Mouse (Mus musculus): Measurements from ENCODE around the gene Arhgap25. TPM values are rescaled to one million over a fixed set of nuclear protein-coding genes. Genes with fewer than 3 reads are reported as not detected.
"Not testable (repeated sequence)": the region's sequence is repeated elsewhere in the genome, so short reads cannot be mapped to it uniquely, and the experiment has no call there.

Arhgap25 gene
- polyA plus RNA-seq (2014; fragmentation: Nextera tagmentation; extraction: Ambion mirVana): 2.5 and 2.6 TPM in 2 replicates

DNA sequence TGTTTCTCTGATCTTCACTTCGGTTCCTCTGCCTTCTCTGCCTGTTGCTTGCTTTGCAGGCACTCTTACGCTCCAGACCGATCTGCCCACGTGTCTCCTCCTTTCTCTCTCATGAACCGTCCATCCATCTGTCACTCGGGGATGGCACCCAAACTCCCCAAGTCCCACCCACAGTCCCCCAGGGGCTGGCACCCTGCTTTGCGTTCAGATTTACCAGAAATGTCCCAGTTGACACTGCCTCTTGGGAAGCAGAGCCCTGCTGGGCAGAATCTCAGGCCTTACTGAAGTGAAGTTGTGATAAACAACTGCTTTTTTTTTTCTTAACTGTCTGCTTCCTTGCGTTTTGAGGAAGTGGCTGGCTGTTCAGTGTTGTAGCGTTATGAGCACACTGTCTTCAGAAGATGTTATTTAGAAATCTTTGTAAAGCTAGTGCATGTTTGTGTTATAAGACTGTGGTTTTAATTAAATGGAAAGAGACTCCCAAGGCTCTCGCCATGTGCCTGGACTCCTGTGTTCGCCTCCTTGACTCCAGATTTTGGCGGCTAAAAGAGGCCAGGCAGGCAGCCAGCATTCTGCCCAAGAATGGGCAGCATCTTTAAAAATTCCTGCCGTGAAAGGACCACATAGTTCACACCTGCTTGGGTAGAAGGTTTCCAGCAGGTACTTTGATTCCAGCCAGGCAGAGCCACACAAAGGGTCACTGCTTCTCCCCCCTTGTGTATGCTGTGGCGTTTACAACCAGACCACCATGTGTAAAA is at the start of gene Arhgap25:
TSS of gene Arhgap25 (minus strand) at position 307 of the 758 bp plus-strand sequence.
- H3K4me3 ChIP-seq (ENCODE audit: low read depth, low read length): no peak within 1 kb of the TSS
- H3K4me1 ChIP-seq (ENCODE audit: control insufficient read depth, insufficient read depth, low read length): no peaks in the 10 kb centered on the region
- whole genome bisulfite sequencing: 61% methylated on average over 14 of the region's 14 CpGs
- no peaks in the 10 kb centered on the region for H3K9me3 ChIP-seq (ENCODE audit: control insufficient read depth, low read length)
- no peak for DNase-seq (ENCODE audit: low spot score)
- no peak within 1 kb of the TSS for H3K4me2 ChIP-seq (ENCODE audit: low read depth, severe bottlenecking)
- no peaks in the 10 kb centered on the region for H3K36me3 ChIP-seq (ENCODE audit: control insufficient read depth, insufficient read depth, low read length)
- H3K9ac ChIP-seq (ENCODE audit: low read length): no peak within 1 kb of the TSS
- no peak for ATAC-seq (ENCODE audit: insufficient number of reproducible peaks, low FRiP score, low TSS enrichment, low read depth)
- H3K27ac ChIP-seq (replicated peaks; ENCODE audit: low read depth, low read length): no peak within 1 kb of the TSS
- no peaks in the 10 kb centered on the region for H3K27me3 ChIP-seq (ENCODE audit: control insufficient read depth, insufficient read depth, low read length)

DNA sequence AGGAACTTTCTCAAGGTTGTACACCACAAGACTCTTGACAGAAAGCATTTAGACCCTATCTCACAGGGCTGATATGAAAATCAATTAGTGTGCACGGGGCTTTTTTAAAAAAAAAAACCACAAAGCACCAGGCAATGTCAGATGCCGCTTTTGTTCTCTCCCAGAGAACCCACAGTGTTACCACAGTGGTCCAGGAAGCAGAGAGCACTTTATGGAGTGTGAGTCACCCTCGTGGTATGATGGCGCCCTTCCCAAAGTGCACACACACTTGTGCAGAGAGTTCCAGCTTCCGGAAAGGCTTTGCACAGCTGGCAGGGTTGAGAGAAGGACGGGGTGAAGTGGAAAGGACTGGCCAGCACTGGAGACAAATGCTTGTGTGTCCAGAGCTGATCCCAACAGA is 49.4 kb upstream of the Arhgap25 start:
- H3K36me3 ChIP-seq (ENCODE audit: control insufficient read depth, insufficient read depth, low read length): no peaks in the 10 kb centered on the region
- H3K9ac ChIP-seq (ENCODE audit: low read length): no peak overlapping the region
- H3K9me3 ChIP-seq (ENCODE audit: control insufficient read depth, low read length): no peaks in the 10 kb centered on the region
- no peak for ATAC-seq (ENCODE audit: insufficient number of reproducible peaks, low FRiP score, low TSS enrichment, low read depth)
- no peak overlapping the region for H3K27ac ChIP-seq (replicated peaks; ENCODE audit: low read depth, low read length)
- WGBS: 82% methylated on average over 6 of the region's 6 CpGs
- no peaks in the 10 kb centered on the region for H3K27me3 ChIP-seq (ENCODE audit: control insufficient read depth, insufficient read depth, low read length)
- no peak overlapping the region for H3K4me2 ChIP-seq (ENCODE audit: low read depth, severe bottlenecking)
- DNase-seq (ENCODE audit: low spot score): no peak
- no peak overlapping the region for H3K4me3 ChIP-seq (ENCODE audit: low read depth, low read length)
- H3K4me1 ChIP-seq (ENCODE audit: control insufficient read depth, insufficient read depth, low read length): no peaks in the 10 kb centered on the region

DNA sequence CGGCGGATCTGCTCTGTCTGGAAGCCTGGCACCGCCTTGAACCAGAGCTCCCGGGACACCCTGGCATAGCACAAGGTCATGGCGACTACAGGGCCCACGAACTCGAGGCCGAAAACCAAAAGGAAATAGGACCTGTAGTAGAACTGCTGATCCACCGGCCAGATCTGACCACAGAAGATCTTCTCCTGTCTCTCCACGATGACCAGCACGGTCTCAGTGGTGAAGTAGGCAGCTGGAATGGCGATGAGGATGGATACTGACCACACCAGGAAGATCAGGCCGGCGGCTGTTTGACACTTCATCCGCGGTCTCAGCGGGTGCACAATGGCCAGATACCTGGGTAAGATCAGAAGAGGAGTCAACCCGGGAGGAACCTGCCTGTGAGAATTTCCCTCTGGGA is 48.5 kb upstream of the Arhgap25 start:
- H3K4me3 ChIP-seq (ENCODE audit: low read depth, low read length): no peak overlapping the region
- H3K4me1 ChIP-seq (ENCODE audit: control insufficient read depth, insufficient read depth, low read length): no peaks in the 10 kb centered on the region
- H3K27me3 ChIP-seq (ENCODE audit: control insufficient read depth, insufficient read depth, low read length): no peaks in the 10 kb centered on the region
- no peaks in the 10 kb centered on the region for H3K36me3 ChIP-seq (ENCODE audit: control insufficient read depth, insufficient read depth, low read length)
- ATAC-seq (ENCODE audit: insufficient number of reproducible peaks, low FRiP score, low TSS enrichment, low read depth) (no peak), DNase-seq (ENCODE audit: low spot score) (no peak)
- no peaks in the 10 kb centered on the region for H3K9me3 ChIP-seq (ENCODE audit: control insufficient read depth, low read length)
- WGBS: 87% methylated on average over 18 of the region's 18 CpGs
- no peak overlapping the region for H3K27ac ChIP-seq (replicated peaks; ENCODE audit: low read depth, low read length)
- H3K4me2 ChIP-seq (ENCODE audit: low read depth, severe bottlenecking): no peak overlapping the region
- no peak overlapping the region for H3K9ac ChIP-seq (ENCODE audit: low read length)

DNA sequence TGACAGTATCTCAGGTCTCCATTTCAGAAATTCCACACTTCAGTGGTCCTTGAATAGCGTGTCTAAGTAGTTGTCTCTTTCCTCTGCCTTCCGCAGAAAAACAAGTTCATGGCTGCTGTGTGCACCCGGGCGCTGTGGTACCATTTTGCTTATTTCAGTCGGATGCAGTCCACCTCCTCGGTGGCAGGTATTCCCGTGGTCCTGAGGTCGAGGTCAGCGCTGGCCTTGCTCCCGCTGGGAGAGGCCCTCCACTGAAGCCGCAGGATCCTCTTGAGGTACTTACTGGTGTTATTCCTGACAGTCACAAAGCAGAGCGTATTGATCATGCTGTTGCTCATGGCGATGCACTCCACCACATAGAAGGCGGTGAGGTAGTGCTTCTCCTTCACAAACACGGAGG is 48.0 kb upstream of the Arhgap25 start:
- WGBS: 87% methylated on average over 15 of the region's 15 CpGs
- no peak for DNase-seq (ENCODE audit: low spot score)
- Histone ChIP-seq H3K9me3 (ENCODE audit: control insufficient read depth, low read length) (no peaks in the 10 kb centered on the region), H3K4me2 (ENCODE audit: low read depth, severe bottlenecking) (no peak overlapping the region), H3K4me1 (ENCODE audit: control insufficient read depth, insufficient read depth, low read length) (no peaks in the 10 kb centered on the region), H3K9ac (ENCODE audit: low read length) (no peak overlapping the region), H3K27me3 (ENCODE audit: control insufficient read depth, insufficient read depth, low read length) (no peaks in the 10 kb centered on the region), H3K4me3 (ENCODE audit: low read depth, low read length) (no peak overlapping the region), H3K36me3 (ENCODE audit: control insufficient read depth, insufficient read depth, low read length) (no peaks in the 10 kb centered on the region), H3K27ac (replicated peaks; ENCODE audit: low read depth, low read length) (no peak overlapping the region)
- no peak for ATAC-seq (ENCODE audit: insufficient number of reproducible peaks, low FRiP score, low TSS enrichment, low read depth)

DNA sequence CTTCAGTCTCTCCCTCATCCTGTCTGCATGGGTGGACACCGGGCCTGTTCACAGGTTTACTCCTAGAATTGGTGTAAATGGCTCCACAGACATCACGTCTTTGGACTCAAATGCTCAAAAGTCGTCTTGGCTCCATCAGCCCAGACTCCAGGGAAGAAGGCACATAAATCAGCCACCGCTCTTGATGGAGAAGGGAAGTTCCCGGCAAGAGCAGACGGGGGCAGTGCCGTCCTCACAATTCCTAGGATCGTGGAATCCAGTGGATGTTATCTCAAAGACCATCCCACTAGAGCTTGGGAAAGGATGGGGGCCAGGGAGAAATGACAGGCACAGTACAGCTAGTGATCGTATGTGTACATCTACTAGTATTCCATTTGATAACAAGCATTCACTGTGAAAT is 45.2 kb upstream of the Arhgap25 start:
- H3K27ac ChIP-seq (replicated peaks; ENCODE audit: low read depth, low read length): no peak overlapping the region
- H3K4me1 ChIP-seq (ENCODE audit: control insufficient read depth, insufficient read depth, low read length): no peaks in the 10 kb centered on the region
- DNase-seq (ENCODE audit: low spot score) (no peak), ATAC-seq (ENCODE audit: insufficient number of reproducible peaks, low FRiP score, low TSS enrichment, low read depth) (no peak)
- no peaks in the 10 kb centered on the region for H3K9me3 ChIP-seq (ENCODE audit: control insufficient read depth, low read length)
- H3K4me2 ChIP-seq (ENCODE audit: low read depth, severe bottlenecking): no peak overlapping the region
- WGBS: 33% methylated on average over 9 of the region's 9 CpGs
- no peaks in the 10 kb centered on the region for H3K27me3 ChIP-seq (ENCODE audit: control insufficient read depth, insufficient read depth, low read length)
- H3K36me3 ChIP-seq (ENCODE audit: control insufficient read depth, insufficient read depth, low read length): no peaks in the 10 kb centered on the region
- H3K4me3 ChIP-seq (ENCODE audit: low read depth, low read length): no peak overlapping the region
- no peak overlapping the region for H3K9ac ChIP-seq (ENCODE audit: low read length)

DNA sequence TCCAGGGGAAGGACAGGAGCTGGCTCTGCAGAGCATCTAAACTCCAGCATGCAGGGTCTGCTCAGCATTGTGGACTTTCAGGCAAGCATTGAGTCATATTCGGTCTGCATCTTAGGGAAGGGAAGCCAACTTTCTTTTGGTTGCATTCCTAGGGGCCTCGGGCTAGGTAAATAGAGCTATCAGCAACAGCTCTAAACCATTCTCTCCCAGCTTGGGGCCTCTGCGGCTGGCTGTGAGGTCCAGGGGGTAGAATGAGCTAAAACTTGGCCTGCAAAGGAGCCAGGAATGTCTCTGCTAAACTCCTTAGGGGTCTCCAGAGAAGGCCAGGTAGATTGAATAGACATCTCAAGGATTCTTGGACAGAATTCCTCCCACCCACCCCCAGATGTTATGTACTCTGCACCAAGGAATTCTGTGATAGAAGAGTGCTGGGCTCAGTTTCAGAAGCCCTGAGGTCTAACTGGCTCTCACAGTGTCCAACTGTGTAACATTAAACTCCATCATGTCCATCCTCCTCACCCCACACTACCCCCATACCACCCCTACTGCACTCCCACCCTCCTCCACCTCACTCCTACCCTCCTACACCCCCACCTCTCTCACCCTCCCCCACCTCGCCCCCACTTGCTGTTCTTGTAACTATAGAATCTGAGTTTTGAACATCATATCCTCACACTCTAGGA is 43.7 kb upstream of the Arhgap25 start:
- ATAC-seq (ENCODE audit: insufficient number of reproducible peaks, low FRiP score, low TSS enrichment, low read depth) (no peak), DNase-seq (ENCODE audit: low spot score) (no peak)
- Histone ChIP-seq H3K9me3 (ENCODE audit: control insufficient read depth, low read length) (no peaks in the 10 kb centered on the region), H3K4me2 (ENCODE audit: low read depth, severe bottlenecking) (no peak overlapping the region), H3K9ac (ENCODE audit: low read length) (no peak overlapping the region), H3K36me3 (ENCODE audit: control insufficient read depth, insufficient read depth, low read length) (no peaks in the 10 kb centered on the region), H3K4me1 (ENCODE audit: control insufficient read depth, insufficient read depth, low read length) (no peaks in the 10 kb centered on the region), H3K27me3 (ENCODE audit: control insufficient read depth, insufficient read depth, low read length) (no peaks in the 10 kb centered on the region), H3K27ac (replicated peaks; ENCODE audit: low read depth, low read length) (no peak overlapping the region), H3K4me3 (ENCODE audit: low read depth, low read length) (no peak overlapping the region)
- WGBS: 39% methylated on average over 4 of the region's 4 CpGs

DNA sequence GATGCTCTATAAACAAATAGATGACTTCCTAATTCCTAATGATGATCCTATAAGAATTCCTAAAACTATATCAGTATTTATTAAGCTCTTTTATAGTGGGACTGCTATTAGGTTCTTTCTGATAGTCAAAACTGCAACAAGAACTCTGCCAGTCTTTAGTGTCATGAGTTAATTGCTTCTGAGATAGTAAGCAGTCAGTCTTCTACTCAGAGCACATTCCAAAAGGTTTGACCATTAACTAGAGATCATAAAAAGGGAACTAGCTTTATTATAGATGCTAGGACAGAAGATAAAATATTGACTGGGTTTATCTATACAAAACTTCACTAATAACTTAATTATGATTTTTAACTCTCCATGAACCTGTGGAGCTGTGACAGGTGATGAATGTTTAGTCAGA is 38.8 kb upstream of the Arhgap25 start:
- not testable (repeated sequence) for H3K4me1 ChIP-seq (ENCODE audit: control insufficient read depth, insufficient read depth, low read length); H3K27ac ChIP-seq (replicated peaks; ENCODE audit: low read depth, low read length); DNase-seq (ENCODE audit: low spot score); H3K36me3 ChIP-seq (ENCODE audit: control insufficient read depth, insufficient read depth, low read length); H3K4me3 ChIP-seq (ENCODE audit: low read depth, low read length); H3K9me3 ChIP-seq (ENCODE audit: control insufficient read depth, low read length); H3K9ac ChIP-seq (ENCODE audit: low read length); H3K4me2 ChIP-seq (ENCODE audit: low read depth, severe bottlenecking); H3K27me3 ChIP-seq (ENCODE audit: control insufficient read depth, insufficient read depth, low read length); ATAC-seq (ENCODE audit: insufficient number of reproducible peaks, low FRiP score, low TSS enrichment, low read depth)

DNA sequence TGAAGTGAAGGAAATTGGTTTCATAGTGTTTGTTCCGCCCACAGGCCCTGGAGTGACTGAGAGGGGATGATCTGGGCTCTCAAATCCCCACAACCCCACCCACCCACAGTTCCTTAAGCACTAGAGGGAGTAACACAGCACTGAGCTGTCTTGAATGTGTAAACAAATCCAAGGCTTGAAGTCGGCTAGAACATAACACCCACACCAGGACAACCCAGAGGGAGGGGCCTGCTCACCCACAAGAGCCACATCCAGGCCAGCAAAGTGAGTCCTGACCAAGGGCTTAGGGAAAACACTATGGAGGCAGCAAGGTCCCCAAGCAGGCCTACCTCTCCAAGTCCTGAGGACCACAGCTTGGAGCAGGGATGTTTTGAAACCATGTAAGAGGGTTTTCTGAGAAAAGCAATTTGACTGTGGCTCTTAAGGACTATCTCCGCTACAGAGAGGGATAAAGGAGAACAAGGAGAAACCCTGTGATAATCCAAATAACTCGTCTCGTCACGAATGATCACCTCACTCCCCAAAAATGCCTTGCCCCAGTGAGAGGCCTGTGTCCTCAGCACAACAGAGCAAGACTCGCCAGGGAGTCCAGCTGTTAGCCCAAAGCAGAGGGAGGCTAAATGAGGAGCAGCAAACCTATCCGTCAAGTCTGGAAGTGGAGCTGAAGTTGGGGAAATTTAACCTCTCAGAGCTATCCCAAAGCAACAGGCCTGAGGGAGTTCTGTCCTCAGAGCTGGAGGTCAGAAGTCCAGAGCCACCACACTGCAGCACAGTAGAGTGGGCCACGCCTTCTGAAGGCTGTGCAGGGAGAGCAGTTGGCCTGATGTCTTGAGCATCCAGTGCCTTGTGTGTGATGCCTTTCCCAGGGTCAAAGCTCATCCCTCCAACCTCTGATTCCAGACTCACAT is 34.9 kb upstream of the Arhgap25 start:
- Histone ChIP-seq H3K36me3 (ENCODE audit: control insufficient read depth, insufficient read depth, low read length) (no peaks in the 10 kb centered on the region), H3K4me2 (ENCODE audit: low read depth, severe bottlenecking) (no peak overlapping the region), H3K9ac (ENCODE audit: low read length) (no peak overlapping the region), H3K4me1 (ENCODE audit: control insufficient read depth, insufficient read depth, low read length) (no peaks in the 10 kb centered on the region), H3K4me3 (ENCODE audit: low read depth, low read length) (no peak overlapping the region), H3K27me3 (ENCODE audit: control insufficient read depth, insufficient read depth, low read length) (no peaks in the 10 kb centered on the region), H3K9me3 (ENCODE audit: control insufficient read depth, low read length) (no peaks in the 10 kb centered on the region), H3K27ac (replicated peaks; ENCODE audit: low read depth, low read length) (no peak overlapping the region)
- ATAC-seq (ENCODE audit: insufficient number of reproducible peaks, low FRiP score, low TSS enrichment, low read depth) (no peak), DNase-seq (ENCODE audit: low spot score) (no peak)
- WGBS: 58% methylated on average over 9 of the region's 9 CpGs

Measured in limb, embryonic 11.5 days (tissue).